Mouse (Mus musculus) NIH3T3 (cell line): ENCODE data around the gene Kdm1a.

Experiments
- DNase-seq: peaks from one replicate; pipeline ENCODE4 v3.0.0-alpha.2; 2012; ENCODE audit warnings: low read depth

Gene Kdm1a

GRCm38 (mm10) chr4:136602018-136602554 lies 437 bp downstream of the Kdm1a start:
- peak; percentile 48 for DNase-seq

- peak; percentile 72 for DNase-seq
Measured at GRCm38 (mm10) chr4:136601476-136601875, 1.0 kb downstream of the Kdm1a start.

- no peak for DNase-seq
Measured at GRCm38 (mm10) chr4:136600536-136600935, 2.0 kb downstream of the Kdm1a start.

GRCm38 (mm10) chr4:136599869-136600268 lies 2.7 kb downstream of the Kdm1a start:
- DNase-seq: peak; percentile 13

GRCm38 (mm10) chr4:136598268-136598876 lies 4.2 kb downstream of the Kdm1a start:
- peak; percentile 49 for DNase-seq

- no peak for DNase-seq
Measured at GRCm38 (mm10) chr4:136595221-136595620, 7.3 kb downstream of the Kdm1a start.

GRCm38 (mm10) chr4:136594006-136594405 lies 8.5 kb downstream of the Kdm1a start:
- DNase-seq: peak; percentile 54

GRCm38 (mm10) chr4:136592111-136592510 lies 10.4 kb downstream of the Kdm1a start:
- DNase-seq: no peak

- DNase-seq: no peak
Measured at GRCm38 (mm10) chr4:136588003-136588402, 14.5 kb downstream of the Kdm1a start.

GRCm38 (mm10) chr4:136587221-136587827 lies 15.2 kb downstream of the Kdm1a start:
- no peak for DNase-seq

GRCm38 (mm10) chr4:136581885-136582284 lies 20.6 kb downstream of the Kdm1a start:
- DNase-seq: no peak

GRCm38 (mm10) chr4:136569998-136570397 lies 32.5 kb downstream of the Kdm1a start:
- peak; percentile 20 for DNase-seq

- DNase-seq: peak; percentile 6
Measured at GRCm38 (mm10) chr4:136568629-136569028, 33.9 kb downstream of the Kdm1a start.

- DNase-seq: no peak
Measured at GRCm38 (mm10) chr4:136562755-136563154, 39.8 kb downstream of the Kdm1a start.

- DNase-seq: no peak
Measured at GRCm38 (mm10) chr4:136560270-136560991, 42.1 kb downstream of the Kdm1a start.

- no peak for DNase-seq
Measured at GRCm38 (mm10) chr4:136559690-136560089, 42.8 kb downstream of the Kdm1a start.

GRCm38 (mm10) chr4:136557638-136558037 lies 44.9 kb downstream of the Kdm1a start:
- DNase-seq: no peak

GRCm38 (mm10) chr4:136553108-136553507 lies 49.4 kb downstream of the Kdm1a start:
- DNase-seq: no peak

GRCm38 (mm10) chr4:136548381-136548801 lies 54.1 kb downstream of the Kdm1a start:
- peak; percentile 32 for DNase-seq

GRCm38 (mm10) chr4:136547721-136548120 lies 54.8 kb downstream of the Kdm1a start:
- DNase-seq: no peak

GRCm38 (mm10) chr4:136546279-136547045 lies 56.1 kb downstream of the Kdm1a start:
- DNase-seq: no peak

- no peak for DNase-seq
Measured at GRCm38 (mm10) chr4:136545151-136545550, 57.4 kb downstream of the Kdm1a start.
